Mouse (Mus musculus) cerebellum, adult 11 months (tissue): Measurements from ENCODE around the gene Mtcl1.

Source experiments
- DNase-seq: peaks from one replicate; pipeline ENCODE4 v3.0.0; 2022

Mtcl1 gene

GRCm38 (mm10) chr17:66321933-66322332 lies 127.6 kb downstream of the Mtcl1 start:
- DNase-seq: no peak

- peak; percentile 58 for DNase-seq
Measured at GRCm38 (mm10) chr17:66320716-66321372, 128.7 kb downstream of the Mtcl1 start.

- no peak for DNase-seq
Measured at GRCm38 (mm10) chr17:66318031-66318430, 131.5 kb downstream of the Mtcl1 start.

- no peak for DNase-seq
Measured at GRCm38 (mm10) chr17:66317576-66317975, 132.0 kb downstream of the Mtcl1 start.

- no peak for DNase-seq
Measured at GRCm38 (mm10) chr17:66317156-66317555, 132.4 kb downstream of the Mtcl1 start.

- no peak for DNase-seq
Measured at GRCm38 (mm10) chr17:66315451-66315850, 134.1 kb downstream of the Mtcl1 start.

- DNase-seq: no peak
Measured at GRCm38 (mm10) chr17:66314566-66315285, 134.8 kb downstream of the Mtcl1 start.

GRCm38 (mm10) chr17:66301906-66302305 lies 147.6 kb downstream of the Mtcl1 start:
- no peak for DNase-seq

- DNase-seq: no peak
Measured at GRCm38 (mm10) chr17:66301267-66301666, 148.3 kb downstream of the Mtcl1 start.

GRCm38 (mm10) chr17:66297721-66298120 lies 151.8 kb downstream of the Mtcl1 start:
- DNase-seq: no peak

- DNase-seq: no peak
Measured at GRCm38 (mm10) chr17:66293581-66293980, 156.0 kb downstream of the Mtcl1 start.

- DNase-seq: no peak
Measured at GRCm38 (mm10) chr17:66289894-66290293, 159.7 kb downstream of the Mtcl1 start.
